Comparison of ENCODE assay signal across 8 mouse cellular contexts in the genomic region with DNA sequence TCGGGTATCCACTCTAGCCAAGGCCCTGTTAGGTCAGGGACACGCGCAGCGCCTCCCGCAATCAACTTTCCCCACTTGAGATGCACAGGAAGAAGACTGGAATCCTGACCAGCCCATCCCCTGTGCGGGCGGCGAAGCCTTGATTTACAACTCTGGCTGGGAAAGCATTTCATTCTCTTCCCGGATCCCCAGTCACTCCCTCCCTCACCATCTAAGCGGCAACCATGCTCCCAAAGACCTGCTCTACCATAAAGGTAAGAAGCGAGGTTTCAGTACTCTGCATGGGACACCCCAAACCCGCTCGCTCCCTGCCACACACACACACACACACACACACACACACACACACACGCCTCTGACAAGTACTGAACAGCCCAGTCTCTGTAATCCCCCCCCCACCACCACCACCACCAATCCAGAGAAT.
DNase-seq lines count a peak whose midpoint lies in the region; ATAC-seq and TF ChIP-seq lines count a peak whose summit lies in the region.

No protein-coding gene starts in this region.

- no peak for TF ChIP-seq POLR2A in cerebellum, adult 2 months (IDR thresholded peaks at IDR 0.05; ENCODE audit: borderline replicate concordance, insufficient read depth, low read length)

- peak in 1 of 2 experiments; percentile 32 for DNase-seq in cerebellum, adult 2 months
- no peak for DNase-seq in cerebellum, adult 9-10 months
- DNase-seq in lung, postnatal 14 days: no peak
- no peak for DNase-seq in heart, postnatal 0 days (ENCODE audit: low spot score)
- DNase-seq in thymus, postnatal 4 days: no peak

- H3K36me3 ChIP-seq in lung, embryonic 16.5 days (ENCODE audit: control insufficient read depth, insufficient read depth, low read length): no peaks in the 10 kb centered on the region
- no peaks in the 10 kb centered on the region for H3K36me3 ChIP-seq in heart, postnatal 0 days (replicated peaks; ENCODE audit: control insufficient read depth, insufficient read depth, low read length)
- no peaks in the 10 kb centered on the region for H3K36me3 ChIP-seq in liver, embryonic 16.5 days (ENCODE audit: control insufficient read depth, insufficient read depth)
- no peaks in the 10 kb centered on the region for H3K36me3 ChIP-seq in stomach, embryonic 16.5 days (ENCODE audit: control insufficient read depth, insufficient read depth, low read length)

- no peaks in the 10 kb centered on the region for H3K9me3 ChIP-seq in lung, embryonic 16.5 days (ENCODE audit: control insufficient read depth, low read length)
- H3K9me3 ChIP-seq in heart, postnatal 0 days (replicated peaks; ENCODE audit: control insufficient read depth, low read length): no peaks in the 10 kb centered on the region
- H3K9me3 ChIP-seq in liver, embryonic 16.5 days (replicated peaks; ENCODE audit: control insufficient read depth, low read length): no peaks in the 10 kb centered on the region
- H3K9me3 ChIP-seq in stomach, embryonic 16.5 days (replicated peaks; ENCODE audit: control insufficient read depth, low read length): no peaks in the 10 kb centered on the region

- no peak for TF ChIP-seq EP300 in heart, postnatal 0 days (IDR thresholded peaks at IDR 0.05; ENCODE audit: low read depth)

- peak overlapping the region; percentile 89 for H3K4me2 ChIP-seq in lung, embryonic 16.5 days (ENCODE audit: low read depth, low read length)
- H3K4me2 ChIP-seq in heart, postnatal 0 days (ENCODE audit: low read depth, low read length): peak overlapping the region; percentile 92
- H3K4me2 ChIP-seq in liver, embryonic 16.5 days (ENCODE audit: low read depth, low read length): peak overlapping the region; percentile 69; the same call in 1 of the 2 replicates
- peak overlapping the region; percentile 96 for H3K4me2 ChIP-seq in stomach, embryonic 16.5 days (ENCODE audit: low read depth, low read length)

- H3K27me3 ChIP-seq in cerebellum, adult 2 months (ENCODE audit: control insufficient read depth, insufficient read depth, low read length): no peaks in the 10 kb centered on the region
- H3K27me3 ChIP-seq in lung, embryonic 16.5 days (ENCODE audit: control insufficient read depth, insufficient read depth, low read depth, low read length): no peaks in the 10 kb centered on the region
- no peaks in the 10 kb centered on the region for H3K27me3 ChIP-seq in heart, postnatal 0 days (ENCODE audit: control insufficient read depth, insufficient read depth, low read length)
- H3K27me3 ChIP-seq in liver, embryonic 16.5 days (ENCODE audit: control insufficient read depth, insufficient read depth, low read depth, low read length): peaks cover 19% of the 10 kb centered on the region
- no peaks in the 10 kb centered on the region for H3K27me3 ChIP-seq in stomach, embryonic 16.5 days (ENCODE audit: control insufficient read depth, insufficient read depth, low read length)

- WGBS in cerebellum, adult 2 months: 13% methylated on average over 14 of the region's 14 CpGs
- WGBS in lung, embryonic 16.5 days: 6% methylated on average over 14 of the region's 14 CpGs
- WGBS in heart, postnatal 0 days: 5% methylated on average over 14 of the region's 14 CpGs
- 14% methylated on average over 14 of the region's 14 CpGs for WGBS in liver, embryonic 16.5 days (ENCODE audit: insufficient replicate concordance)
- WGBS in stomach, embryonic 16.5 days: 6% methylated on average over 14 of the region's 14 CpGs

- H3K9ac ChIP-seq in lung, embryonic 16.5 days (ENCODE audit: low read length): no peak overlapping the region; the same call in 1 of the 2 replicates
- peak overlapping the region; percentile 55; the same call in 1 of the 2 replicates for H3K9ac ChIP-seq in heart, postnatal 0 days (replicated peaks; ENCODE audit: low read depth, low read length)
- no peak overlapping the region for H3K9ac ChIP-seq in liver, embryonic 16.5 days (ENCODE audit: low read depth, low read length)
- H3K9ac ChIP-seq in stomach, embryonic 16.5 days (ENCODE audit: low read length): peak overlapping the region; percentile 70

- H3K4me3 ChIP-seq in cerebellum, adult 2 months (replicated peaks; ENCODE audit: insufficient read depth, low read depth, low read length): peak overlapping the region; percentile 75
- peak overlapping the region; percentile 63 for H3K4me3 ChIP-seq in lung, embryonic 16.5 days (ENCODE audit: low read length)
- peak overlapping the region; percentile 68 for H3K4me3 ChIP-seq in heart, postnatal 0 days (ENCODE audit: low read depth, low read length)
- no peak overlapping the region for H3K4me3 ChIP-seq in liver, embryonic 16.5 days (ENCODE audit: low read depth, low read length)
- peak overlapping the region; percentile 67 for H3K4me3 ChIP-seq in stomach, embryonic 16.5 days (replicated peaks; ENCODE audit: low read length)

- peak; percentile 11; the same call in 1 of the 2 replicates for ATAC-seq in lung, embryonic 16.5 days (ENCODE audit: low read depth)
- ATAC-seq in heart, postnatal 0 days (ENCODE audit: insufficient read depth, low read depth): no peak
- ATAC-seq in liver, embryonic 16.5 days (ENCODE audit: low read depth): no peak
- no peak for ATAC-seq in stomach, embryonic 16.5 days (ENCODE audit: insufficient read depth, low FRiP score)

- H3K27ac ChIP-seq in cerebellum, adult 2 months (ENCODE audit: insufficient read depth, low read length): no peak overlapping the region
- H3K27ac ChIP-seq in lung, embryonic 16.5 days (ENCODE audit: low read length): no peak overlapping the region
- H3K27ac ChIP-seq in heart, postnatal 0 days (ENCODE audit: low read depth): no peak overlapping the region
- no peak overlapping the region for H3K27ac ChIP-seq in liver, embryonic 16.5 days (ENCODE audit: low read length)
- no peak overlapping the region for H3K27ac ChIP-seq in stomach, embryonic 16.5 days (ENCODE audit: low read length)

- peaks cover 10% of the 10 kb centered on the region for H3K4me1 ChIP-seq in cerebellum, adult 2 months (ENCODE audit: control insufficient read depth, insufficient read depth, low read length)
- H3K4me1 ChIP-seq in lung, embryonic 16.5 days (replicated peaks; ENCODE audit: control insufficient read depth, insufficient read depth, low read length): peaks cover 13% of the 10 kb centered on the region
- H3K4me1 ChIP-seq in heart, postnatal 0 days (ENCODE audit: control insufficient read depth, insufficient read depth): peaks cover 37% of the 10 kb centered on the region
- H3K4me1 ChIP-seq in liver, embryonic 16.5 days (ENCODE audit: control insufficient read depth, low read depth, low read length): no peaks in the 10 kb centered on the region; the same call in 1 of the 2 replicates
- H3K4me1 ChIP-seq in stomach, embryonic 16.5 days (ENCODE audit: control insufficient read depth, insufficient read depth, low read length): peaks cover 12% of the 10 kb centered on the region

- no peak for TF ChIP-seq CTCF in cerebellum, adult 2 months (IDR thresholded peaks at IDR 0.05; ENCODE audit: borderline replicate concordance, insufficient read depth, low read depth, low read length)
- no peak for TF ChIP-seq CTCF in heart, postnatal 0 days (IDR thresholded peaks at IDR 0.05; ENCODE audit: low read depth)

Comparison
In these comparisons a context has a peak if more than half of its experiments do, and no peak if none do; other contexts are left out.
1. H3K9ac ChIP-seq: peak in heart, postnatal 0 days (single experiment) and stomach, embryonic 16.5 days (single experiment); none in lung, embryonic 16.5 days (single experiment) and liver, embryonic 16.5 days (single experiment).
2. Peak in every context shown above with its lines, with median percentiles within 50 percentile points of each other: H3K4me2 ChIP-seq.